In the genomic region with DNA sequence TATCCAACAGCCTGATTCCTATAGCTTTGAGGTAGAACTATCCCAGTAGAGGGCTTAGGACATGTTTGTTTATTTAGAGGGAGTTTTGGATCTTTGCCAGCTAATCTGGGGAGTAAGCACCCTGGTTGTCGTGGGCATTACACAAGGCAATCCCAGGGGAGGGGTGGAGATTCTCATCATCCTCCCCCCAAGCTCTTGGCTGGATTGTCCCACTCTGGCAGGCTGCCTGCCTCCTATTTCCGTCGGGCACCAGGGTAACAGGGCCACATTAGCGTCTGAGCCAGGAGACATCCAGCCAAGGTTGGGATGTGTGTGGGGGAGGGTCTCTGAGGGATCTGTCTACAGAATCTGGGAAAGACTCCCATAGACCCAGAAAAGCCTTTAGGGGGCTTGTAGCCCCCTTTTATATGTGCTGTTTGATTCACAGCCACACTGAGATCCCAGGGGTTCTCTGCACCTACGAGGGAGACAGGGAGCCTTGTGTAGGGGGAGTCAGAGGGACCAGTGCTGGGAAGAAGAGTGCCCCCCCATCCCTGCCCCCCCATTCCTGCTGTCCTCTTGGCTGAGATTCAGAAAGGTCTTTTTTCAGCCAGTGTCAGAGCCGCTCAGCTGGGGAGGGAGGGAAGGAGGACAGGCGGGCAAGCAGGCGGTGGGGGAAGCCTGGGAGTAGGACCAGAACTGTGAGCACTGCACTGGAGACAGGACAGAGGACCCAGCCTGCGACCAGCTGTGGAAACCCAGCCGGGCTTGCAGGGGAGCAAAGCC, we compare ENCODE assay signal across 8 mouse cellular contexts. TPM values are rescaled to one million over a fixed set of nuclear protein-coding genes. Genes with fewer than 3 reads are reported as not detected.
DNase-seq lines count a peak whose midpoint lies in the region; ATAC-seq and TF ChIP-seq lines count a peak whose summit lies in the region.

No protein-coding gene starts in this region.

- WGBS in heart, embryonic 14.5 days, result 15% methylated on average over 10 of the region's 10 CpGs
- 17% methylated on average over 10 of the region's 10 CpGs for WGBS in kidney, embryonic 16.5 days
- 51% methylated on average over 10 of the region's 10 CpGs for WGBS in liver, embryonic 12.5 days (ENCODE audit: insufficient replicate concordance)
- WGBS in neural tube, embryonic 15.5 days, result 18% methylated on average over 10 of the region's 10 CpGs

- H3K4me1 ChIP-seq in embryonic fibroblast, embryonic 13.5 days (ENCODE audit: control insufficient read depth, insufficient read depth, low read length), result peaks cover 16% of the 10 kb centered on the region; the same call in 1 of the 2 replicates
- H3K4me1 ChIP-seq in heart, embryonic 14.5 days (ENCODE audit: control insufficient read depth in 2 of 2, insufficient read depth in 2 of 2, low read length in 2 of 2), result peaks cover 54 to 81% of the 10 kb centered on the region in 2 experiments
- peaks cover 77% of the 10 kb centered on the region for H3K4me1 ChIP-seq in kidney, embryonic 16.5 days (ENCODE audit: insufficient read depth, low read length)
- peaks cover 96% of the 10 kb centered on the region for H3K4me1 ChIP-seq in liver, embryonic 12.5 days
- peaks cover 76% of the 10 kb centered on the region for H3K4me1 ChIP-seq in neural tube, embryonic 15.5 days

- peak overlapping the region; percentile 70 for H3K9ac ChIP-seq in heart, embryonic 14.5 days (ENCODE audit: low read length)
- H3K9ac ChIP-seq in kidney, embryonic 16.5 days (replicated peaks; ENCODE audit: low read length), result peak overlapping the region; percentile 57
- peak overlapping the region; percentile 1 for H3K9ac ChIP-seq in liver, embryonic 12.5 days
- peak overlapping the region; percentile 15 for H3K9ac ChIP-seq in neural tube, embryonic 15.5 days (replicated peaks)

- TF ChIP-seq CTCF in embryonic fibroblast, embryonic 13.5 days (IDR thresholded peaks at IDR 0.05; ENCODE audit: borderline replicate concordance, insufficient read depth, low read length), result no peak

- 0 out of 2 replicates have a peak, but pooled peaks have one; percentile 26 for TF ChIP-seq POLR2A in embryonic fibroblast, embryonic 13.5 days (IDR thresholded peaks at IDR 0.05; ENCODE audit: low read depth, low read length)

- H3K4me2 ChIP-seq in heart, embryonic 14.5 days (ENCODE audit: low read length), result peak overlapping the region; percentile 57
- H3K4me2 ChIP-seq in kidney, embryonic 16.5 days (replicated peaks; ENCODE audit: low read depth, low read length), result peak overlapping the region; percentile 50
- H3K4me2 ChIP-seq in liver, embryonic 12.5 days, result peak overlapping the region; percentile 27; the same call in 1 of the 2 replicates
- peak overlapping the region; percentile 73 for H3K4me2 ChIP-seq in neural tube, embryonic 15.5 days

- peak overlapping the region; percentile 13; the same call in 1 of the 2 replicates for H3K4me3 ChIP-seq in embryonic fibroblast, embryonic 13.5 days (ENCODE audit: insufficient read depth, low read length)
- peak overlapping the region in 1 of 2 experiments; percentile 19; a peak in 2 of 4 replicates for H3K4me3 ChIP-seq in heart, embryonic 14.5 days (ENCODE audit: control insufficient read depth in 1 of 2, insufficient read depth in 1 of 2, low read depth in 1 of 2, low read length in 2 of 2)
- peak overlapping the region; percentile 24 for H3K4me3 ChIP-seq in kidney, embryonic 16.5 days (ENCODE audit: low read length)
- H3K4me3 ChIP-seq in liver, embryonic 12.5 days, result no peak overlapping the region
- peak overlapping the region; percentile 27 for H3K4me3 ChIP-seq in neural tube, embryonic 15.5 days (replicated peaks)

- peak; percentile 51 for DNase-seq in urinary bladder, postnatal 14 days (ENCODE audit: low spot score)
- DNase-seq in urinary bladder, postnatal 10 days (ENCODE audit: low spot score), result no peak

- ATAC-seq in heart, embryonic 14.5 days (ENCODE audit: insufficient number of reproducible peaks, insufficient read depth, low FRiP score, low read depth), result peak; percentile 49
- ATAC-seq in kidney, embryonic 16.5 days (ENCODE audit: low FRiP score, low TSS enrichment), result peak; percentile 73
- no peak for ATAC-seq in liver, embryonic 12.5 days
- ATAC-seq in neural tube, embryonic 15.5 days (ENCODE audit: low FRiP score), result peak; percentile 67
- no peak for ATAC-seq in granulocyte monocyte progenitor cell, adult 5-6 weeks (replicated peaks; ENCODE audit: poor library complexity, severe bottlenecking)

- peaks cover 4% of the 10 kb centered on the region; the same call in 1 of the 2 replicates for H3K36me3 ChIP-seq in heart, embryonic 14.5 days (ENCODE audit: control insufficient read depth, insufficient read depth, low read length)
- H3K36me3 ChIP-seq in kidney, embryonic 16.5 days (ENCODE audit: insufficient read depth, low read length), result no peaks in the 10 kb centered on the region
- H3K36me3 ChIP-seq in liver, embryonic 12.5 days, result peaks cover 9% of the 10 kb centered on the region; the same call in 1 of the 2 replicates
- H3K36me3 ChIP-seq in neural tube, embryonic 15.5 days, result no peaks in the 10 kb centered on the region

- no peaks in the 10 kb centered on the region for H3K27me3 ChIP-seq in heart, embryonic 14.5 days (ENCODE audit: control insufficient read depth, insufficient read depth, low read length)
- no peaks in the 10 kb centered on the region for H3K27me3 ChIP-seq in kidney, embryonic 16.5 days (ENCODE audit: insufficient read depth, low read length)
- H3K27me3 ChIP-seq in liver, embryonic 12.5 days (replicated peaks), result no peaks in the 10 kb centered on the region
- H3K27me3 ChIP-seq in neural tube, embryonic 15.5 days (replicated peaks), result no peaks in the 10 kb centered on the region

- H3K27ac ChIP-seq in embryonic fibroblast, embryonic 13.5 days (ENCODE audit: insufficient read depth, low read length), result peak overlapping the region; percentile 91
- H3K27ac ChIP-seq in heart, embryonic 14.5 days (replicated peaks in 1 of 2; ENCODE audit: control insufficient read depth in 1 of 2, insufficient read depth in 1 of 2, low read depth in 2 of 2, low read length in 2 of 2), result peak overlapping the region; percentile 47 to 73
- peak overlapping the region; percentile 90 for H3K27ac ChIP-seq in kidney, embryonic 16.5 days (ENCODE audit: low read length)
- H3K27ac ChIP-seq in liver, embryonic 12.5 days, result peak overlapping the region; percentile 41; the same call in 1 of the 2 replicates
- H3K27ac ChIP-seq in neural tube, embryonic 15.5 days (replicated peaks), result peak overlapping the region; percentile 89

- H3K9me3 ChIP-seq in heart, embryonic 14.5 days (ENCODE audit: control insufficient read depth, low read length), result no peaks in the 10 kb centered on the region
- H3K9me3 ChIP-seq in kidney, embryonic 16.5 days (ENCODE audit: low read length), result no peaks in the 10 kb centered on the region
- no peaks in the 10 kb centered on the region for H3K9me3 ChIP-seq in liver, embryonic 12.5 days (replicated peaks)
- H3K9me3 ChIP-seq in neural tube, embryonic 15.5 days (replicated peaks), result no peaks in the 10 kb centered on the region

RNA-seq across cellular contexts. Expression of a gene that starts 17.1 kb away (rescaled TPM):
- 92.4 and 144 TPM in 2 replicates for polyA plus RNA-seq in embryonic fibroblast, embryonic 13.5 days (2011; ENCODE audit: insufficient read length, low read depth, missing spikeins)
- polyA plus RNA-seq in heart, embryonic 14.5 days (2014; fragmentation: Nextera tagmentation; extraction: Ambion mirVana), result 6.7 and 7.3 TPM in 2 replicates
- 10.9 and 11.3 TPM in 2 replicates for polyA plus RNA-seq in kidney, embryonic 16.5 days (2015; fragmentation: Nextera tagmentation; extraction: Ambion mirVana)
- polyA plus RNA-seq in liver, embryonic 12.5 days (2016; fragmentation: Nextera tagmentation; extraction: Ambion mirVana), result 6.3 and 6.6 TPM in 2 replicates
- polyA plus RNA-seq in neural tube, embryonic 15.5 days (2015; fragmentation: Nextera tagmentation; extraction: Ambion mirVana), result 20.0 and 23.2 TPM in 2 replicates
- total RNA-seq in granulocyte monocyte progenitor cell, adult 5-6 weeks (2014; fragmentation: Nextera tagmentation), result 11.0 and 12.9 TPM in 2 replicates
- 8.8 and 14.8 TPM in 2 replicates for total RNA-seq in granulocyte monocyte progenitor cell, adult 5-6 weeks (2017)

RNA-seq across cellular contexts. Expression of a gene that starts 52.0 kb away (rescaled TPM):
- 38.0 and 44.5 TPM in 2 replicates for polyA plus RNA-seq in embryonic fibroblast, embryonic 13.5 days (2011; ENCODE audit: insufficient read length, low read depth, missing spikeins)
- 48.6 and 57.2 TPM in 2 replicates for polyA plus RNA-seq in heart, embryonic 14.5 days (2014; fragmentation: Nextera tagmentation; extraction: Ambion mirVana)
- 46.5 and 48.5 TPM in 2 replicates for polyA plus RNA-seq in kidney, embryonic 16.5 days (2015; fragmentation: Nextera tagmentation; extraction: Ambion mirVana)
- 327 and 339 TPM in 2 replicates for polyA plus RNA-seq in liver, embryonic 12.5 days (2016; fragmentation: Nextera tagmentation; extraction: Ambion mirVana)
- polyA plus RNA-seq in neural tube, embryonic 15.5 days (2015; fragmentation: Nextera tagmentation; extraction: Ambion mirVana), result 32.7 and 33.1 TPM in 2 replicates
- total RNA-seq in granulocyte monocyte progenitor cell, adult 5-6 weeks (2014; fragmentation: Nextera tagmentation), result 65.6 and 67.9 TPM in 2 replicates
- 105 and 142 TPM in 2 replicates for total RNA-seq in granulocyte monocyte progenitor cell, adult 5-6 weeks (2017)

Comparison
In these comparisons a context has a peak if more than half of its experiments do, and no peak if none do; other contexts are left out.
1. H3K27ac ChIP-seq: peak in every context shown above with its lines; median percentile 91 in embryonic fibroblast, embryonic 13.5 days; 90 in kidney, embryonic 16.5 days; 89 in neural tube, embryonic 15.5 days; 60 in heart, embryonic 14.5 days; 41 in liver, embryonic 12.5 days.
2. ATAC-seq: peak in heart, embryonic 14.5 days (single experiment), kidney, embryonic 16.5 days (single experiment) and neural tube, embryonic 15.5 days (single experiment); none in liver, embryonic 12.5 days (single experiment) and granulocyte monocyte progenitor cell, adult 5-6 weeks (single experiment).
3. H3K9ac ChIP-seq: peak in every context shown above with its lines; median percentile 70 in heart, embryonic 14.5 days; 57 in kidney, embryonic 16.5 days; 15 in neural tube, embryonic 15.5 days; 1 in liver, embryonic 12.5 days.
4. Peak in every context shown above with its lines, with median percentiles within 50 percentile points of each other: H3K4me2 ChIP-seq.